Mouse (Mus musculus): Measurements from ENCODE around the gene Rasal1. TPM values are rescaled to one million over a fixed set of nuclear protein-coding genes. Genes with fewer than 3 reads are reported as not detected.

Rasal1 gene
- total and polyA plus RNA-seq, 3 experiments: 0.33 TPM; not detected in 2

DNA sequence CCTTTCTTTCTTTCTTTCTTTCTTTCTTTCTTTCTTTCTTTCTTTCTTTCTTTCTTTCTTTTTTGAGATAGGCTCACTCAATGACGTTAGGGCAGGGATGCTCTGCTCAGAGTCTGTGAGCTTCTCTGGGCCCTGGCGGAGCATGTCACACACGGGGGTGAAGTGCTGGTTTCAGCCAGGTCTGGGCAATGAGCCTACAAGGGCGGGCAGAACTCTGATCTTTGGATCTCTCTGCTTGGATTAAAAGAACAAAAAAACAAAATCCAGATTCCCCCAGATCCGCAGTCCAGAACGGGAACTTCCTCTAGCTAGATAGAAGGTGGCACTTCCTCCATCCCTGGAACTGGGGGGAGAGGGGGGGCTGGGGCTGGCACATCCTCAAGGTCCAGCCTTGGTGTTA is 2.8 kb upstream of the Rasal1 start:
- TF ChIP-seq POLR2A (IDR thresholded peaks at IDR 0.05; ENCODE audit: insufficient read depth, low read depth, low read length) (no peak), CTCF (IDR thresholded peaks at IDR 0.05) (no peak)
- Histone ChIP-seq H3K27me3 (ENCODE audit: control insufficient read depth, insufficient read depth, low read length) (peaks cover 4% of the 10 kb centered on the region), H3K9ac (ENCODE audit: low read depth, low read length) (no peak overlapping the region), H3K79me2 (replicated peaks; ENCODE audit: control insufficient read depth, insufficient read depth, low read length) (no peaks in the 10 kb centered on the region), H3K27ac (no peak overlapping the region), H3K4me3 (no peak overlapping the region), H3K4me1 (ENCODE audit: control insufficient read depth, insufficient read depth, low read length) (0 out of 2 replicates have a peak, but pooled peaks cover 1% of the 10 kb centered on the region), H3K36me3 (ENCODE audit: control insufficient read depth, insufficient read depth, low read length) (no peaks in the 10 kb centered on the region)
- intact Hi-C loops (cut with DNase I): no loop called here
- DNase-seq: no peak
- 21% methylated on average over 6 of the region's 6 CpGs for WGBS

DNA sequence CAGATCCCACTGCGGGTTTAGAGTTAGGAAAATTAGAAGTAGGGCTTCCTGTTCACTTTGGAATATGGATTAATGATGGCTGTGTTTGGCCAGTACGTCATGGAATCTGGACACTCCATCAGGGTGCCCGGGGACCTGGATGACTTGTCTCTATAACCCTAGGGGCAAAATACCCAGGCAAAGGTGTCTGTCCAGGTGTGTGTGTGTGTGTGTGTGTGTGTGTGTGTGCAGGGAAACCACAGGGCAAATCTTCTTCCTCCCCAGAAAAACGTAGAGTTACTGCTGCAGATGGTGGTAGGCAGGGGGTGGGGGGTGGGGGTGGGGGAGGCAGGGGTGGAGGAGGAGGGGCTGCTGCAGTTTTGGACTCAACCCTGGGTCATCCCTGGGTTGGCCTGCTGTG is 1.3 kb upstream of the Rasal1 start:
- peaks cover 4% of the 10 kb centered on the region for H3K27me3 ChIP-seq (ENCODE audit: control insufficient read depth, insufficient read depth, low read length)
- 0 out of 2 replicates have a peak, but pooled peaks cover 1% of the 10 kb centered on the region for H3K4me1 ChIP-seq (ENCODE audit: control insufficient read depth, insufficient read depth, low read length)
- TF ChIP-seq POLR2A (IDR thresholded peaks at IDR 0.05; ENCODE audit: insufficient read depth, low read depth, low read length) (no peak), CTCF (IDR thresholded peaks at IDR 0.05) (no peak), EP300 (IDR thresholded peaks at IDR 0.05; ENCODE audit: insufficient read depth, low read depth, low read length) (no peak)
- H3K27ac ChIP-seq: no peak overlapping the region
- no peak overlapping the region for H3K4me3 ChIP-seq
- H3K9ac ChIP-seq (ENCODE audit: low read depth, low read length): no peak overlapping the region
- WGBS: 59% methylated on average over 4 of the region's 4 CpGs
- no peaks in the 10 kb centered on the region for H3K36me3 ChIP-seq (ENCODE audit: control insufficient read depth, insufficient read depth, low read length)
- DNase-seq: no peak
- intact Hi-C loops (cut with DNase I): no loop called here
- no peaks in the 10 kb centered on the region for H3K79me2 ChIP-seq (replicated peaks; ENCODE audit: control insufficient read depth, insufficient read depth, low read length)

DNA sequence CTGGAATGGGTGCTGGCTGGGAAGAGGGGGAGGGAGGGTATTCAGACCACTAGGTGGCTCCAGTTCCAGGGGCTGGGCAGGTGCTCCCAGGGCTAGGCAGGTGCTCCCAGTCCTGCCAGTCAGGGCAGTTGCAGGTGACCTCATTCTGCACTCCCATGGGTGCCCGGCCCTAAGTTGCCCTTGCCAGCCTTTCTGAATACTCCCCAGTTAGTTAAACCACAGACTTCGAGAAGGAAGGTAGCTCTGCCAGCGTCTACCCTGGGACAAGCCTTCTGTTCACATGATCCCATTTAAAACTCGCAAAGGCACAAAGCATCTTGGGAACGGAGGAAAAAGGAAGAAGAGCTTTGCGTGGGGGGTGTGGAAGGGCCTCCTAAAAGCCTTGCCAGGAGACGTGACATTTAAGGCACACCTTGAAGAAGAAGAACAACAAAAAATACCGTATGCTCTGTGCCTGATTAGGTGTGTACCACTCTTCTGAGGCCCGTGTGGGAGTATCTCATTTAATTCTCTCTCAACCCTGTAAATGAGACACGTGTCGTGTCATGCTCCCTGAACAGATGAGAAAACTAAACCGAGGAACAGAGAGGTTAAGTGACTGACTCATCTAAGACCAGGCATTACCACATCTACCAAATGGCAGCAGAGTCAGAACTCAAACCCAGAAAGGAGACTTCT is 659 bp upstream of the Rasal1 start:
- no peak for DNase-seq
- no peak overlapping the region for H3K27ac ChIP-seq
- no peaks in the 10 kb centered on the region for H3K79me2 ChIP-seq (replicated peaks; ENCODE audit: control insufficient read depth, insufficient read depth, low read length)
- H3K4me3 ChIP-seq: no peak overlapping the region
- intact Hi-C loops (cut with DNase I): no loop called here
- no peaks in the 10 kb centered on the region for H3K36me3 ChIP-seq (ENCODE audit: control insufficient read depth, insufficient read depth, low read length)
- H3K9ac ChIP-seq (ENCODE audit: low read depth, low read length): no peak overlapping the region
- TF ChIP-seq POLR2A (IDR thresholded peaks at IDR 0.05; ENCODE audit: insufficient read depth, low read depth, low read length): no peak
- no peak for TF ChIP-seq CTCF (IDR thresholded peaks at IDR 0.05)
- TF ChIP-seq EP300 (IDR thresholded peaks at IDR 0.05; ENCODE audit: insufficient read depth, low read depth, low read length): no peak
- H3K4me1 ChIP-seq (ENCODE audit: control insufficient read depth, insufficient read depth, low read length): 0 out of 2 replicates have a peak, but pooled peaks cover 1% of the 10 kb centered on the region
- WGBS: 21% methylated on average over 12 of the region's 12 CpGs
- peaks cover 4% of the 10 kb centered on the region for H3K27me3 ChIP-seq (ENCODE audit: control insufficient read depth, insufficient read depth, low read length)

DNA sequence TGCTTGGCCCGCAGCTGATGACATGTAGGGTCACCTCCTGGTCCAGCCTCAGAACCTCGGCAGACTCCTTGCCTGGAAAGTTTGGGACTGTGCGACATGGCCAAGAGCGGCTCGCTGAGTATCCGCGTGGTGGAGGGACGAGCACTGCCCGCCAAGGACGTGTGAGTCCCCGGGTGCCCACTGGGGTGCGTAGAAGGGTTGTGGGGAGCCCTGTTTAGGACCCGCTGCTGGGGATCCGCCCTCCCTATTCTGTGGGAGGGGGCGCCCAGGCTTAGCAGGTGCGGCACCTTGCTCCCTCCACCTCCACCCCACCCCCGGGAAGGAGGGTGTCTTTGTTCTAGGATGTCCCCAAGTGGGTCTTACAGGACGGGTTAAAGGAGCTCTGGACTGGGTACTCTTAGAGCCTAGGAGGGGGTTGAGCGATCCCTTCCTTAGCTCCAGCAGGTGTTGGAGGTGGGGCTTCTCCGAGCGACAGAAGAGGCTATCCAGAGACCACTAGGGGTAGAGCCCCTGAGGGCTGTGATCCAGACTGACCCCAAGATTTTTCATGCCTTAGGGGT is 842 bp downstream of the Rasal1 start:
- DNase-seq: no peak
- TF ChIP-seq CTCF (IDR thresholded peaks at IDR 0.05): no peak
- no peak for TF ChIP-seq POLR2A (IDR thresholded peaks at IDR 0.05; ENCODE audit: insufficient read depth, low read depth, low read length)
- intact Hi-C loops (cut with DNase I): no loop called here
- H3K4me3 ChIP-seq: peak overlapping the region; percentile 36; the same call in 1 of the 2 replicates
- no peak overlapping the region for H3K9ac ChIP-seq (ENCODE audit: low read depth, low read length)
- 7% methylated on average over 21 of the region's 21 CpGs for WGBS
- H3K36me3 ChIP-seq (ENCODE audit: control insufficient read depth, insufficient read depth, low read length): no peaks in the 10 kb centered on the region
- no peak overlapping the region for H3K27ac ChIP-seq
- H3K4me1 ChIP-seq (ENCODE audit: control insufficient read depth, insufficient read depth, low read length): 0 out of 2 replicates have a peak, but pooled peaks cover 1% of the 10 kb centered on the region
- no peaks in the 10 kb centered on the region for H3K79me2 ChIP-seq (replicated peaks; ENCODE audit: control insufficient read depth, insufficient read depth, low read length)
- H3K27me3 ChIP-seq (ENCODE audit: control insufficient read depth, insufficient read depth, low read length): peaks cover 4% of the 10 kb centered on the region

DNA sequence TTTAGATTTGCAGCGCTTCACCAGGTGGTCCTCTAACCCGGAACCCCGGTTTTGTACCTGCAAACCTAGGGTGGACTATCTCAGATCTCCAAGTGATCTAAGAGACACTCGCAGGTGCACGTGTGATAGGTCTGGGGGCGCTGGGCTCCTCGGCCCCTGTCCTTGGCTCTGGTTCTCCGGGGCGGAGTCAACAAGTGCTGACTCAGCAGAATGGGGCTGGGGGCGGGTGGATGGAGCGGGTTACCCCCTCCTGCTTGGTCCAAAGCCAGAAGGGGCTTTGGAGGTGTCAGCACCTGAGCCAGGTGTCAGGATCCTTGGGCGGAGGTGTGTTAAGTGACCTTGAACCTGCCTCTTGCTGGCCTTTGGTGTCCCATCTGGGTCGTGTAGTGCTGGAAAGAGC is 1.3 kb downstream of the Rasal1 start:
- WGBS: 19% methylated on average over 13 of the region's 13 CpGs
- DNase-seq: no peak
- Histone ChIP-seq H3K4me1 (ENCODE audit: control insufficient read depth, insufficient read depth, low read length) (0 out of 2 replicates have a peak, but pooled peaks cover 1% of the 10 kb centered on the region), H3K9ac (ENCODE audit: low read depth, low read length) (no peak overlapping the region), H3K36me3 (ENCODE audit: control insufficient read depth, insufficient read depth, low read length) (no peaks in the 10 kb centered on the region), H3K4me3 (no peak overlapping the region), H3K27me3 (ENCODE audit: control insufficient read depth, insufficient read depth, low read length) (peaks cover 4% of the 10 kb centered on the region), H3K79me2 (replicated peaks; ENCODE audit: control insufficient read depth, insufficient read depth, low read length) (no peaks in the 10 kb centered on the region), H3K27ac (no peak overlapping the region)
- no peak for TF ChIP-seq POLR2A (IDR thresholded peaks at IDR 0.05; ENCODE audit: insufficient read depth, low read depth, low read length)
- TF ChIP-seq EP300 (IDR thresholded peaks at IDR 0.05; ENCODE audit: insufficient read depth, low read depth, low read length): no peak
- no peak for TF ChIP-seq CTCF (IDR thresholded peaks at IDR 0.05)
- intact Hi-C loops (cut with DNase I): no loop called here

DNA sequence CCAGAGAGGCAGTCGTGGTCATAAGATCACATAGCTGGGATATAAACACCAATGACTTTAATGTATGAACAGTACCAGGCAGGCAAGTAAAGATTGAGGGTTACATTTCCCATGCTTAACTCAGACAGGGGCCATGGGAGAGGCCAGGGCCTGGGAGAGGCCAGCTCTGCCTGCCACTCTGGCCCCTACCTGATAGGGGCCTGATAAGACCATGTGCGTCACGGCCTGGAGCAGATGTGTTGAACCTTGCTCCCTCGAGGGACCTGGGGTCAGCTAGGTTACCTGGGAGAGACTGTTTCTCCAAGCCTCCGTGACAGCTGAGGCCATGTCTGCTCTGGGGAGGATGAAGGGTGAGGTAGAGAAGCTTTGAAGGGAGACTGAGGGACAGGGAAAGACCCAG is 2.6 kb downstream of the Rasal1 start:
- intact Hi-C loops (cut with DNase I): no loop called here
- no peak for DNase-seq
- Histone ChIP-seq H3K4me1 (ENCODE audit: control insufficient read depth, insufficient read depth, low read length) (0 out of 2 replicates have a peak, but pooled peaks cover 1% of the 10 kb centered on the region), H3K27me3 (ENCODE audit: control insufficient read depth, insufficient read depth, low read length) (peaks cover 4% of the 10 kb centered on the region), H3K79me2 (replicated peaks; ENCODE audit: control insufficient read depth, insufficient read depth, low read length) (no peaks in the 10 kb centered on the region), H3K4me3 (no peak overlapping the region), H3K36me3 (ENCODE audit: control insufficient read depth, insufficient read depth, low read length) (no peaks in the 10 kb centered on the region), H3K27ac (no peak overlapping the region), H3K9ac (ENCODE audit: low read depth, low read length) (no peak overlapping the region)
- 47% methylated on average over 5 of the region's 5 CpGs for WGBS
- TF ChIP-seq CTCF (IDR thresholded peaks at IDR 0.05) (no peak), POLR2A (IDR thresholded peaks at IDR 0.05; ENCODE audit: insufficient read depth, low read depth, low read length) (no peak), EP300 (IDR thresholded peaks at IDR 0.05; ENCODE audit: insufficient read depth, low read depth, low read length) (no peak)

Measured in heart, adult 2 months (tissue).